Mouse (Mus musculus) olfactory bulb, adult 2 months (tissue): ENCODE measurements around the gene Tmem56. TPM values are rescaled to one million over a fixed set of nuclear protein-coding genes. Genes with fewer than 3 reads are reported as not detected.

Source experiments
- H3K27ac ChIP-seq: fragments of 200-500 bp; 2 replicates; pipeline ENCODE4 v1.5.1; 2012; ENCODE audit warnings: low read depth, low read length; ENCODE audit not compliant: insufficient read depth
- H3K4me1 ChIP-seq: fragments of 200-500 bp; 2 replicates; pipeline ENCODE4 v1.6.1; 2012; ENCODE audit warnings: low read length; ENCODE audit not compliant: control insufficient read depth, insufficient read depth
- H3K4me3 ChIP-seq: fragments of 200-500 bp; 2 replicates; pipeline ENCODE4 v1.5.1; 2012; ENCODE audit warnings: mild to moderate bottlenecking, low read depth, low read length, moderate library complexity; ENCODE audit not compliant: insufficient read depth
- CTCF ChIP-seq: fragments of 200-500 bp; IDR thresholded peaks from 2 replicates; pipeline ENCODE4 v1.5.1; 2012; ENCODE audit warnings: low read depth, mild to moderate bottlenecking, low read length, moderate library complexity; ENCODE audit not compliant: insufficient read depth
- POLR2A ChIP-seq: fragments of 200-500 bp; IDR thresholded peaks from 2 replicates; pipeline ENCODE4 v1.6.1; 2012; ENCODE audit warnings: mild to moderate bottlenecking, low read depth, low read length, moderate library complexity; ENCODE audit not compliant: insufficient read depth
- WGBS: fragments of 180-500 bp; shearing (Covaris S2); methylation state at CpG from one replicate; pipeline ENCODE4 v1.1.7; 2018; 5-methylcytosine and 5-hydroxymethylcytosine counted together
- polyA plus RNA-seq: library from polyadenylated mRNA; stranded (reverse); fragments of >200 nt; gene quantifications from 2 replicates; pipeline ENCODE4 v1.2.4, GENCODE M21; 2012; ENCODE audit warnings: low replicate concordance; ENCODE audit not compliant: missing spikeins, insufficient read depth, insufficient read length

Gene Tmem56
- polyA plus RNA-seq = not detected in 2 replicates

DNA sequence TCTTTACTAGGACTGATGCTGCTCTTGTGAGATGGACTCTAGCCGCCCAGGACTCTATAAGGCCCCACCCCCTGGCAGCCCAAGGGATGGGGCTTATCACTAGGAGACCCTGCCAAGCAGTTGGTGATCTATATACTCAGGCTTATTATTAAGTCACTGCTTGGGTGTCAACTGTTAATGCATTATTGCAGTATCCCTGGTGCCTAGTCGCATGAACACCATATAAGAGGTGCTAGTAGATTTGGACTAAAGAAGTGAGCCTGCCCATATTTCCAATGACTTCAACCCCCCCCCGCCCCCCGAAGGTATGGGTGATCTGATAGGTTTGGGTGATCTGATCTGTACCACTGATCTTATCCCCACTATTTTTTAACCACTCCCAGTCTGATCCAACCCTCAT, at the start of gene Tmem56:
Gene Tmem56, minus strand, starts transcription at position 101 of the 400 bp plus-strand sequence.
- H3K4me3 ChIP-seq = no peak within 1 kb of the TSS
- TF ChIP-seq POLR2A = no peak
- no peak for TF ChIP-seq CTCF
- H3K4me1 ChIP-seq = no peaks in the 10 kb centered on the region
- H3K27ac ChIP-seq = no peak within 1 kb of the TSS
- 86% methylated on average over 4 of the region's 4 CpGs for WGBS

DNA sequence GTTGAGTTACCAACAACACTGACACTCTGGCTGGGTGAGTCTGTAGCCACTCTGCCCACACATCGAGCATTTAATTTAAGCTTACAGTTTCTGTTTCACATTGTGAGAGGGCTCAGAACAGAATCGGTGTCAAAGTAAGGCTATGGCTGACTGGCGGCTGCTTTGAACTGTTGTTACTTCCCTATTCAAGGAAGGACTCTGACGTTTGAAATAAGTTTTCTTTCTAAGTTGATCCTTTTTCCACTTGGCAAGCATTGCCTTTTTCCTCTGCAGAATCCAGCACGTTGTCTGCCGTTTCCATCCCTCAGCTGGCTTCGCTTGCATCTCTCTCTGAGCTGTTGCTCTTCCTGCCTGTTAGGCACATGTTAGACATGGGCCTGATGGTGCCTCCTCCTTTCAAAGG, 47.3 kb upstream of the Tmem56 start:
- Histone ChIP-seq H3K4me1 (0 out of 2 replicates have a peak, but pooled peaks cover 4% of the 10 kb centered on the region), H3K27ac (no peak overlapping the region), H3K4me3 (no peak overlapping the region)
- TF ChIP-seq POLR2A = no peak
- TF ChIP-seq CTCF = no peak
- 29% methylated on average over 7 of the region's 7 CpGs for WGBS

DNA sequence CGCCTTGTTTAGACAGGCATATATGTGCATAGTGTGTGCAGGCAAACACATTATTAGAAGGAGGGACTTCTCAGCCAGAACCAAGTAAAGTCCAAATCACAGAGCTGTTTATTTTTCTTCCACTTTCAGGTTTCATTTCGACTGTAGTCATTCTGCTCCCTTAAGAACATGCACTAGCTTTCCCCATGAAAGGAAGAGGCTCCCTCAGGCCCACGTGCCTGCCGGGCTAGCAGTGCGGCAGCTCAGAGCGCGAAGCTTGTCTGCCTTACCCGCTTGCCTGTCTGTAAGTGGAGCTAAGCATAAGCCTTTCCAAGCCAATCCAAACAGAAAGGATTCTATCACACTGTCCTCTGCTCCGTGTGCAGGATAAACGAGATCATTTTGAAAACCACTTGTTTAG, 46.7 kb upstream of the Tmem56 start:
- H3K27ac ChIP-seq = no peak overlapping the region
- TF ChIP-seq CTCF (no peak), POLR2A (no peak)
- 43% methylated on average over 10 of the region's 10 CpGs for WGBS

DNA sequence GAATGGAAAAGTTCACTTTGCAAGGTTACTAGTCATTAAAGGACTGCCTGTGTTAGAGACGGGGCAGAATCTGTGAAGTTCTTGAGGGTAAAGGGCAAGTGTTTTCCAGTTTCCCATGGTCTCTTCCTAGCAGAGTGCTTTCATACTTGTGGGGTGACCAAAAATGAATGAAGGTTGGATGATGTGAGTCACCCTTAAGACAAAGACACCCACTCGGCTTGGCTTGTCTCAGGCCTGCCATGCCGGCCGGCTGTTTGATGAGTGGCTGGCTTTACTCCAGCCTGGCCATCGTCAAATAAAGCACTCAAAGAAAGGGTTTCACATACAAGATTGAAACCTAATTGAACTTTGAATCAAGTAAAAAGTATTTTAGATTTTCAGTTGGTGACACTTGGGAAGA, 44.5 kb upstream of the Tmem56 start:
- no peak for TF ChIP-seq CTCF
- no peak for TF ChIP-seq POLR2A
- Histone ChIP-seq H3K4me1 (0 out of 2 replicates have a peak, but pooled peaks cover 4% of the 10 kb centered on the region), H3K4me3 (no peak overlapping the region), H3K27ac (no peak overlapping the region)
- 60% methylated on average over 5 of the region's 5 CpGs for WGBS

More for the DNA sequence above, 46.7 kb upstream of the Tmem56 start:
- H3K4me1 ChIP-seq = 0 out of 2 replicates have a peak, but pooled peaks cover 4% of the 10 kb centered on the region
- H3K4me3 ChIP-seq = no peak overlapping the region

DNA sequence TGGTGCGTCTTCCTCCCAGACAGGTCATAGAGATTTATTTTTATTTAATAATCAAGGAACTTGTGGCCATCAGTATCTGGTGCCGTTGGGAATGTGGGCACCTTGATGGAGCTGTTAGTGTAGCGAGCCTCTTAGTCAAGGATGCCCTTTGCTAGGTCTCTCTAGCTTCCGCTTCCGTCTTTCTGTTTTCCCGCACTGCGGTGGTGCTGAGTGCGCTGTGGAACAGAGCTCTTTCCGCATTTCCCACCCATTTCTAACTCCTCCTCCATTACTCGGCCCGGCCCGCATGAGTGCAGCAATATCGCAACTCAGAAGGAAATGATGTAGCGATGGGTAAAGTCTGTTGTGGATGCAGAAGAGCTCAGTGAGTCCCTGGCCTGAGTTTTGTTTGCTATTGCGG, 40.5 kb upstream of the Tmem56 start:
- Histone ChIP-seq H3K27ac (no peak overlapping the region), H3K4me3 (no peak overlapping the region), H3K4me1 (no peaks in the 10 kb centered on the region)
- 97% methylated on average over 15 of the region's 15 CpGs for WGBS
- TF ChIP-seq POLR2A (no peak), CTCF (no peak)

GRCm38 (mm10) chr3:121320896-121321295, 38.0 kb upstream of the Tmem56 start:
- H3K4me3 ChIP-seq = no peak overlapping the region
- no peaks in the 10 kb centered on the region for H3K4me1 ChIP-seq
- TF ChIP-seq CTCF = no peak
- TF ChIP-seq POLR2A = no peak
- H3K27ac ChIP-seq = no peak overlapping the region
- 97% methylated on average over 1 of the region's 1 CpGs for whole genome bisulfite sequencing

DNA sequence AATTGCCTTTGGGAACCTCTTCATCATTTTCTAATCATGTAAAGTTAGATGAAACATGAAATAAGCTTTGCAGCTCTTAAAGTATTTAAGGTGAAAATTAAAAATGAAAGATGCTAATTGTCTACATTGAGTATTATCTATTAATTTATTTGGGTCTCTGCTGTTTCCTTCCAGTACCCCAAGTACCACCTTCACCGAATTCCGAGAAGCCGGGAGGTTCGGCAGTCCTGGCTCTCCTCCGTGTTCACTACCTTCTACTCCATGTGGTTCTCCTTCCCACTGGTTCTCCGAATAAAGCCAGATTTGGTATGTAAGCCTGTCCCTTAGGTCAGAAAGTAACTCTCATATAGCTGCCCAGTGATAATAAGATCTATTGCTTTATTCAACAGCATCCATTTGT, 37.0 kb upstream of the Tmem56 start:
- no peaks in the 10 kb centered on the region for H3K4me1 ChIP-seq
- no peak overlapping the region for H3K27ac ChIP-seq
- no peak for TF ChIP-seq POLR2A
- TF ChIP-seq CTCF = no peak
- WGBS = 97% methylated on average over 6 of the region's 6 CpGs
- H3K4me3 ChIP-seq = no peak overlapping the region

DNA sequence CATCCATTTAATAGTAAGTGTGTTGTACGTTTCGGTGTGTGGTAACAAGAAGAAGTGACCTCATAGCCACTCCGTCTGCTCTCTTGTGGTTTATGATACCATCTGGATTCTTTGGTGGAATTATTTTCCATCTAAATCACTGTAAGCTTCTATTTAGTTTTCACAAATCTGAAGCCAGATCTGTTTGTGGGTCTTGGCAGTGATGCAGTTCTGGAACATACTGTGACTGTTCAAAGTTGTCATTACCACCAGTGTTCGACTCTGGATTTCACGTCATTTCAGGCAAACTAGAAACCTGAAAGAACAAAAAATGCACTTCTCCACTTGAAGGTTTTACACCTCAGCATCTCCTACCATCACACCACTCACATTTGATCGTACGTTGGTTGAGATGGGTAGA, 32.6 kb upstream of the Tmem56 start:
- TF ChIP-seq POLR2A (no peak), CTCF (no peak)
- no peak overlapping the region for H3K27ac ChIP-seq
- H3K4me3 ChIP-seq = no peak overlapping the region
- peaks cover 6% of the 10 kb centered on the region; the same call in 1 of the 2 replicates for H3K4me1 ChIP-seq
- 88% methylated on average over 7 of the region's 7 CpGs for WGBS

DNA sequence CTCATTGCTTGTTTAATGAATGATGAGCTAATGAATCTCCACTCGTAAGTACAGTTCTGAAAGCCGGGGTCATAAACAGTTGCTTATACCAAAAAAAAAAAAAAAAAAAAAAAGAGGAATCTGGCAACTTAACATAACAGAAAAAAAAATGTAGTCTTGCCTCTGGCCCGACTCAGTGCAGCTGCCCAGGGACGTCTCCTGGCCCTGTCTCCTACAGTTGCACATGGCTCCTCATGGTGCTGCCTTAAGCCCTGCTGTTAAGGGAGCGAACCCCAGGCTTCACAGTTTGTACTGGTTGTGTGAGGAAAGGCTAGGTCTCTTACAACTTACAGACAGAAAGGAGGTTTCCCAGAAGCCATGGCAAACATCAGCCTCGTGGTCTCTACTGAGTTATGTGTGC, 31.3 kb upstream of the Tmem56 start:
- 91% methylated on average over 6 of the region's 6 CpGs for WGBS
- peaks cover 8% of the 10 kb centered on the region; the same call in 1 of the 2 replicates for H3K4me1 ChIP-seq
- H3K4me3 ChIP-seq = no peak overlapping the region
- no peak overlapping the region for H3K27ac ChIP-seq
- TF ChIP-seq CTCF = no peak
- TF ChIP-seq POLR2A = no peak

GRCm38 (mm10) chr3:121312979-121313378, 30.1 kb upstream of the Tmem56 start:
- peaks cover 14% of the 10 kb centered on the region for H3K4me1 ChIP-seq
- no peak overlapping the region for H3K4me3 ChIP-seq
- H3K27ac ChIP-seq = no peak overlapping the region
- no peak for TF ChIP-seq CTCF
- TF ChIP-seq POLR2A = no peak
- WGBS = 85% methylated on average over 9 of the region's 9 CpGs
